Mouse (Mus musculus) hindbrain, embryonic 16.5 days (tissue): ENCODE data around the gene Ubiad1. TPM values are rescaled to one million over a fixed set of nuclear protein-coding genes. Genes with fewer than 3 reads are reported as not detected.

Experiments
- ATAC-seq: fragments of 200-750 bp; cut with Nextera tagmentation; 2 replicates; pipeline ENCODE4 v1.8.0; 2017; ENCODE audit warnings: moderate TSS enrichment, moderate library complexity
- H3K27ac ChIP-seq: fragments of 300-500 bp; sonication (generic); 2 replicates; pipeline ENCODE4 v1.5.1; 2014; ENCODE audit warnings: low read depth, mild to moderate bottlenecking, control low read depth, low read length, moderate library complexity
- H3K27me3 ChIP-seq: fragments of 300-500 bp; sonication (generic); replicated peaks from 2 replicates; pipeline ENCODE4 v1.6.1; 2014; ENCODE audit warnings: low read length; ENCODE audit not compliant: control insufficient read depth, insufficient read depth
- H3K36me3 ChIP-seq: fragments of 300-500 bp; sonication (generic); 2 replicates; pipeline ENCODE4 v1.6.1; 2014; ENCODE audit warnings: mild to moderate bottlenecking, low read length, moderate library complexity, mixed read lengths; ENCODE audit not compliant: control insufficient read depth, insufficient read depth
- H3K4me1 ChIP-seq: fragments of 300-500 bp; sonication (generic); 2 replicates; pipeline ENCODE4 v1.6.1; 2014; ENCODE audit warnings: low read depth, low read length; ENCODE audit not compliant: control insufficient read depth, insufficient read depth
- H3K4me2 ChIP-seq: fragments of 300-500 bp; sonication (generic); 2 replicates; pipeline ENCODE4 v1.6.1; 2014; ENCODE audit warnings: mild to moderate bottlenecking, low read length, control low read depth, moderate library complexity
- H3K4me3 ChIP-seq: fragments of 300-500 bp; sonication (generic); 2 replicates; pipeline ENCODE4 v1.5.1; 2014; ENCODE audit warnings: mild to moderate bottlenecking, low read length, control low read depth, moderate library complexity
- H3K9ac ChIP-seq: fragments of 300-500 bp; sonication (generic); 2 replicates; pipeline ENCODE4 v1.6.1; 2014; ENCODE audit warnings: low read depth, mild to moderate bottlenecking, control low read depth, low read length, moderate library complexity
- H3K9me3 ChIP-seq: fragments of 300-500 bp; sonication (generic); 2 replicates; pipeline ENCODE4 v1.6.1; 2014; ENCODE audit warnings: mild to moderate bottlenecking, low read length, moderate library complexity; ENCODE audit not compliant: control insufficient read depth
- WGBS: fragments of 180-500 bp; shearing (Covaris S2); extraction: QIAGEN DNeasy Blood & Tissue Kit; methylation state at CpG from one replicate; pipeline ENCODE4 v1.1.7; 2014; 5-methylcytosine and 5-hydroxymethylcytosine counted together
- polyA plus RNA-seq: library from polyadenylated mRNA; unstranded; fragments of >200 nt; fragmentation: Nextera tagmentation; extraction: Ambion mirVana; gene quantifications from 2 replicates; pipeline ENCODE4 v1.2.1, GENCODE M21; 2015

Ubiad1 gene
- polyA plus RNA-seq, 1 experiment from 2014 or later, result 19.6 TPM

GRCm38 (mm10) chr4:148434554-148434953 is 10.0 kb downstream of the Ubiad1 start:
- no peak overlapping the region for H3K9ac ChIP-seq
- H3K36me3 ChIP-seq, result no peaks in the 10 kb centered on the region
- no peak for ATAC-seq
- no peak overlapping the region for H3K4me2 ChIP-seq
- no peak overlapping the region for H3K4me3 ChIP-seq
- H3K27ac ChIP-seq, result no peak overlapping the region
- H3K27me3 ChIP-seq, result no peaks in the 10 kb centered on the region
- H3K9me3 ChIP-seq, result no peaks in the 10 kb centered on the region
- H3K4me1 ChIP-seq, result no peaks in the 10 kb centered on the region; the same call in 1 of the 2 replicates
- WGBS, result 85% methylated on average over 4 of the region's 4 CpGs

- Histone ChIP-seq H3K4me1 (peaks cover 4% of the 10 kb centered on the region; the same call in 1 of the 2 replicates), H3K4me3 (no peak overlapping the region), H3K9ac (no peak overlapping the region), H3K27me3 (no peaks in the 10 kb centered on the region), H3K4me2 (no peak overlapping the region), H3K9me3 (no peaks in the 10 kb centered on the region), H3K36me3 (no peaks in the 10 kb centered on the region), H3K27ac (no peak overlapping the region)
- no peak for ATAC-seq
- WGBS, result 77% methylated on average over 5 of the region's 5 CpGs
Observed at GRCm38 (mm10) chr4:148433813-148434212, 10.8 kb downstream of the Ubiad1 start.

DNA sequence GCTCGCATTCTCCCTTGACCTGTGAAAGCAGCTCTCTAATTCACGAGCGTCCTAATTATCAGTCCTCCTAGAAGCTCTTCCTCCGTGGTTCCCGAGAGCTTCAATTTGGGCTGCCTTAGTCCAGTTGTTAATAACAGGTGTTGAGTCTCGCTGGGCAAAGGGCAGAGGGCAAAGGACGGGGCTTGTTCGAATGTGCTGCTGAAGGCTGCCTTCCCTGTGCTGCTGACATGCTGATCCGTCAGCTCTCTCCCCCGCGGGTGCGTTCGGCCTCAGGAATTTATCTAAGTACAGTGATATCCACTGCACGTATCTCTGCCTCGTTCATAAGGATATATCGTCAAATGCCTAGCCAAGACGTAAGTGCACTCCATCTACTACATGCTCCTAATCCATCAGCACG is 11.2 kb downstream of the Ubiad1 start:
- no peak overlapping the region for H3K4me2 ChIP-seq
- H3K4me3 ChIP-seq, result no peak overlapping the region
- no peaks in the 10 kb centered on the region for H3K36me3 ChIP-seq
- ATAC-seq, result no peak
- H3K9me3 ChIP-seq, result no peaks in the 10 kb centered on the region
- H3K4me1 ChIP-seq, result peaks cover 7% of the 10 kb centered on the region; the same call in 1 of the 2 replicates
- H3K27me3 ChIP-seq, result no peaks in the 10 kb centered on the region
- H3K9ac ChIP-seq, result no peak overlapping the region
- 80% methylated on average over 18 of the region's 18 CpGs for WGBS
- H3K27ac ChIP-seq, result no peak overlapping the region

GRCm38 (mm10) chr4:148432488-148432887 is 12.1 kb downstream of the Ubiad1 start:
- no peak for ATAC-seq
- H3K27me3 ChIP-seq, result no peaks in the 10 kb centered on the region
- 80% methylated on average over 4 of the region's 4 CpGs for WGBS

DNA sequence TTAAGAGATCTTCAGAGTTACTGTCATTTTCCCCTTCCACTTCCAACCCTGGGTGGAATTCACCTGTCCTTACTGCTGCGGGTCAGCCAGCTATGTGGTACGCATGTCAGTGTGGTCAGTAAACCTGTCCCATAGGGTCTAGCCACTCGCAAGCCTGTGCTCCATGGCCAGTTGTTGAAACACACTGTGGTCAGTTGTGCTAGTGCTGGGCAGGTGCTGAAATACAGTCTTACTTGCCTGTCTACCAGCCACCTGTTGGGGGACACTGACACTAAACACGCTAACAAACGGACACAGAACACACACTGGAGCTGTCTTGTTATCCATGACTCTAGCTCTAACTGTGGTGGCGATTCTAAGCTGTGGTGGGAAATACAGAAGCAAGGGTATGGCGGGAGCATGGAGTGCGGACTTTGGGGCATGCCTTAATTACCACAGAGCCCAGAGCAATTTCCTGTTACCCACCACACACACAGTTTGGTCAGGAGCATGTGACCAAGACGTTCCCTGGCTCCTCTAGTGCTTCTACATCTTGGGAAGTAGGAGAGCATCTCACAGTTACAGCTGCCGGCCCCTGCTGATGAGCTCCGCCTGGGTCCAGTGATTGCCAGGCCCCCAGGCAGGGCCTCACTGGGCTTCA is 13.6 kb downstream of the Ubiad1 start:
- no peak overlapping the region for H3K4me3 ChIP-seq
- WGBS, result 80% methylated on average over 11 of the region's 11 CpGs
- no peak for ATAC-seq
- H3K9me3 ChIP-seq, result no peaks in the 10 kb centered on the region
- H3K27me3 ChIP-seq, result no peaks in the 10 kb centered on the region
- no peak overlapping the region for H3K9ac ChIP-seq
- peaks cover 7% of the 10 kb centered on the region; the same call in 1 of the 2 replicates for H3K4me1 ChIP-seq
- no peaks in the 10 kb centered on the region for H3K36me3 ChIP-seq
- H3K4me2 ChIP-seq, result no peak overlapping the region
- H3K27ac ChIP-seq, result no peak overlapping the region

More at GRCm38 (mm10) chr4:148432488-148432887, 12.1 kb downstream of the Ubiad1 start:
- Histone ChIP-seq H3K4me1 (peaks cover 7% of the 10 kb centered on the region; the same call in 1 of the 2 replicates), H3K4me3 (no peak overlapping the region), H3K4me2 (no peak overlapping the region), H3K36me3 (no peaks in the 10 kb centered on the region), H3K27ac (no peak overlapping the region), H3K9ac (no peak overlapping the region), H3K9me3 (no peaks in the 10 kb centered on the region)

DNA sequence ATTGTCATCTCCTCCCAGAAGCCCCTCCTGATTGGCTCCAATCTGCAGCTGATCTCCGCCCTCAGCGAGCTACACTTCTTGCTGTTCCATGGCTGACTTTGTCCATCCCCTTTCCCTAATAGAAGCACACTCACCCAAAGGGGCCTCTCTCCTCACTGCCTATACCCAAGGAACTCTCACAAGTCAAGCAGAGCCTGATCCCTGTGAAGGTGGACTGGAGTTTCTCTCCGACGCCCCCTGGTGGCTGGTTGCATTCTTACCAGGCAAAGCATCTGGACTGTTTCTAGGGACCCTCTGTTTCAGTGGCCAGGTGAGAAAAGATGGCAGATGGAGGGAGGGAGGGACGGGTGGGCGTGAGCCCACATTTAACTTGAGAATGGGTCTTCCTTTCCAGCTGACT is 14.9 kb downstream of the Ubiad1 start:
- H3K36me3 ChIP-seq, result no peaks in the 10 kb centered on the region
- H3K4me1 ChIP-seq, result peaks cover 7% of the 10 kb centered on the region; the same call in 1 of the 2 replicates
- WGBS, result 22% methylated on average over 6 of the region's 6 CpGs
- ATAC-seq, result peak; percentile 41
- no peak overlapping the region for H3K27ac ChIP-seq
- H3K27me3 ChIP-seq, result no peaks in the 10 kb centered on the region
- H3K4me3 ChIP-seq, result no peak overlapping the region
- H3K9me3 ChIP-seq, result no peaks in the 10 kb centered on the region
- H3K4me2 ChIP-seq, result no peak overlapping the region
- H3K9ac ChIP-seq, result no peak overlapping the region

DNA sequence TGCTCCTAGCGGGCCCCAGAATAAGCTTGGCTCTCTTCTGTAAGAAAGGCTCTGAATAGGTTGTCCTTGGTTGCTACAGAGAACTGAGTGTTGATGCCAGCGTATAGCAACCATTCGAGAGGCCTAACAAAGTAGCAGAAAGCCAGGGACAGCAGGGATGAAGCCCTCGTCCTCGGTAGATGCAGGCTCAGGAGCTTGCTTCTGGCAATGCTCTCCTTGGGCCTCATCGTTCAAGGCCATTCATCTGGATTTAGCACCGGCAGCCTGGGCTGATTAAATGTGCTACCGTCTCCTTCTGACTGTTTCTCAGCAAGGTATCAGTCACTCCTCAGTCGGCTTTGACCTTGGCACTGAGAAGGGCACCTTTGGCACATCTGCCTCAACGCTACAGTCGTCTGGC is 15.4 kb downstream of the Ubiad1 start:
- H3K27ac ChIP-seq, result peak overlapping the region; percentile 32; the same call in 1 of the 2 replicates
- H3K4me1 ChIP-seq, result peaks cover 7% of the 10 kb centered on the region; the same call in 1 of the 2 replicates
- H3K9me3 ChIP-seq, result no peaks in the 10 kb centered on the region
- 74% methylated on average over 11 of the region's 11 CpGs for WGBS
- H3K9ac ChIP-seq, result no peak overlapping the region; the same call in 1 of the 2 replicates
- no peaks in the 10 kb centered on the region for H3K27me3 ChIP-seq
- no peak overlapping the region for H3K4me3 ChIP-seq
- ATAC-seq, result no peak
- H3K4me2 ChIP-seq, result no peak overlapping the region
- H3K36me3 ChIP-seq, result no peaks in the 10 kb centered on the region

DNA sequence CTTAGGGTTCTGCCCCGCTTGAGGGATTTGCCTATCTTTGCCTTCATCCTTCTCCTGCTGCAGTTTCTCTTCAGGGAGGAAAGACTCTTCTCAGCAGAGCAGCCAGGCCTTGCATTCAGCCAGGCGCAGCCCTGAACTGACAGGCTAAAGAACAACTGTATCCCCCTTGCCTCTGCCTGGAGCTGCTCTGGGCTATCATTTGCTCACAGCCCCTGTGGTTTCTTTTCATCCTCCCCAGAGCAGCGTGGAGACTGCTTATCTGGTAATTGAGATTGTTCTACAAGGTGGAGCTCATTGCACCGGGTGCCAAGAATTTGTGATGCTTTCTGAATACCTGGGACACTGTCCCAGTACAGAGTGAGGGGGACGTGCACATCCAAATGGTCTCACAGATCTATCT is 16.0 kb downstream of the Ubiad1 start:
- no peak for ATAC-seq
- Histone ChIP-seq H3K4me1 (peaks cover 7% of the 10 kb centered on the region; the same call in 1 of the 2 replicates), H3K27ac (no peak overlapping the region), H3K9ac (no peak overlapping the region), H3K36me3 (no peaks in the 10 kb centered on the region), H3K4me2 (no peak overlapping the region), H3K27me3 (no peaks in the 10 kb centered on the region), H3K4me3 (no peak overlapping the region), H3K9me3 (no peaks in the 10 kb centered on the region)
- 81% methylated on average over 5 of the region's 5 CpGs for WGBS

DNA sequence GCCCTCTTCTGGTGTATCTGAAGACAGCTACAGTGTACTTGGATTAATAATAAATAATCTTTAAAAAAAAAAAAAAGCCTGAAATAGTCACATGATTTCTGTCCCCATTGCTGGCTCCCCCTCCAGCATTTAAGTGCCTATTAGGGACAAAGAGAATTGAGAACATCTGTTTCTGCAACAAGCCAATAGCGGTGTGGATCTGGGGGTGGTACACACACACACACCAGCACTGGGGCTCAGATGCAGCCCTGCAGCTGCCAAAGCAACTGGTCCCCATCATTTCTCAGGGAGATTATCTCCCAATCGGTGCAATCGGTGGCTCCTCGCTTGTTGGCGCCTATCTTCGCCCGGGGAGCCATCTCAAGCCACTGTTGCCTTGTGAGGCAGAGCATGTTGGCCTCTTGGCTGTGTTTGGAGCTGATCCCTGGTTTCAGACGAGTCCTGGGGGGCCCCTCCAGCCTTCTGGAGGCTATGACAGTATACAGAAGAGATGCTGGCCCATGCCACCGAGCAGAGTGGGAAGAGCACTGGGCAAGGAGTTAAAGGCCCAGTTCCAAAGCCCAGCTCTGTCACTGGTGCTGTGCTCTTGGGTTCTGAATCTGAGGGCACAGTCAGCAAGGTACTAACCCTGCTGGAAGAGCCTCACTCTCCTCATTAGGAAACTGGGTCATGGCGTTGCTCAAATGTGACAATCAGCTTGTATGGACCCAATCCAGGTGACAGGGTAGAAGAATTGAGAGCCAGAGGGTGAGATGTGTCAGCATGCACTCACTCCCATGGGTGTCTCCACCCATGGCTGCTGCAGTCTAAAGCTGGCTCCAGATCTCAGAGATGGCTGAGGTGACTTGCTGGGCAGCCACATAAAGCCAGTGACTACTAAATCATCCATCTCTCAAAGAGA is 17.4 kb downstream of the Ubiad1 start:
- Histone ChIP-seq H3K4me1 (peaks cover 7% of the 10 kb centered on the region; the same call in 1 of the 2 replicates), H3K27ac (no peak overlapping the region), H3K4me3 (no peak overlapping the region), H3K36me3 (no peaks in the 10 kb centered on the region), H3K9me3 (no peaks in the 10 kb centered on the region), H3K27me3 (no peaks in the 10 kb centered on the region), H3K4me2 (no peak overlapping the region), H3K9ac (no peak overlapping the region)
- 51% methylated on average over 10 of the region's 10 CpGs for WGBS
- no peak for ATAC-seq
